Mouse (Mus musculus) lung, adult 2 months (tissue): ENCODE results near the gene Tmem150a.

ENCODE experiments used
- CTCF ChIP-seq: fragments of 200-500 bp; IDR thresholded peaks from 2 replicates; pipeline ENCODE4 v1.5.1; 2011; ENCODE audit warnings: mild to moderate bottlenecking, low read length, control low read depth; ENCODE audit not compliant: insufficient read depth
- POLR2A ChIP-seq: fragments of 200-500 bp; IDR thresholded peaks from 2 replicates; pipeline ENCODE4 v1.6.1; 2011; ENCODE audit warnings: low read depth, mild to moderate bottlenecking, control low read depth, low read length, borderline replicate concordance; ENCODE audit errors: extremely low read depth

DNA sequence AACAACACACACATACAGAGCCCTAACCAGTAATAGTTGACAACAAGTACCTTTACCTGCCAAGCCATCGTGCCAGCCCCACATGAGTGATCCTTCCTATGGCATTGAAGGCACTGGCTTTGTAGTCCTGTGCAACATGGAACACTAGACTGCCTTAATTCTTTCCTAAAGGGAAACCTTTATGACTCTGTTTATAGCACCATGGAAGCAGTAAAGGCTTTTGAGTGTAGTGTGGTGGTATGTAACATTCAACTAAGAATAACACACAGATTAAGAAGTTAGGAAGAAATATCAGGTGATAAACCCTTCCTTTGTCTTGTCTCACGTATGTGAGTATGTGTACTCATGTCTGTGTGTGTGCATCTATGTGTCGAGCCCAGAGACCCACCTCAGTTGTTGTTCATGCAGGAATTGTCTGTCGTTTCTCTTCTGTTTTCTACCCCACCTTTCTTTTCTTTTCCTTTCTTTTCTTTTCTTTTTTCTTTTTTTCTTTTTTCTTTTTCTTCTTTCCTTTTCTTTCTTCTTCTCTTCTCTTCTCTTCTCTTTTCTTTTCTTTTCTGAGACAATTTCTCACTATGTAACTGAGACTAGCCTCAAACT, 11.7 kb downstream of the Tmem150a start, which contains the start of gene Rnf181:
- TF ChIP-seq POLR2A (no peak), CTCF (no peak)
